Mouse (Mus musculus): ENCODE measurements around the gene Astn1. TPM values are rescaled to one million over a fixed set of nuclear protein-coding genes. Genes with fewer than 3 reads are reported as not detected.

Astn1 gene
- polyA plus RNA-seq, 2 experiments, result 3.1 TPM

DNA sequence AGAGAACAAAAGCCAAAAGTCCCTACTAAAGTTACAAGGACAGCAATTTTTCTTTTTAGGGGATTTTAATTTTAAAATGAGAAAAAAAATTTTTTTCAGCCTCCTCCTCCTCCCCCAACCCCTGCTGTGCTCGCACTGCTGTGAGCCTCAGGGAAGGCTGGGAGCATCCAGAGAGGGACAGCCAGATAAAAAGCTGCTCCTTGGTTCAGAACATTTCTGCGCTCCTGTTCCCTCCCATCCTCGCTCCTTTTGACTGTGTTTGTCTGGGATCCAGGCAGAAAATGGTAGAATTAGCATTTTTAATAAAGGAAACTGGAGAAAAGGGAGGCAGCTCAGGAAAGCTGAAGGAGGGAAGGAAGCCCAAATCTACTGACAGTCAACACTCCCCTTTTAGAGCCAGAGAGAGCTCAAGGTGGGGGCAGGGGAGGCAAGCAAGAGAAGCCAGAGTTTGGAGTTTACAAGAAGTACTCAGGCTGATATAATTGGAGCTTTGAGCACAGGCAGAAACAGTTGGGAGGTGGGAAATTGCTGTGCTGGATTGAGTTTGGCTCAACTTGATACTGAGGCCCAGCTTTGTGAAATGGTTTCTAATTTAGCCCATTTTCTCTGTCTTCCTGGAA is 185.6 kb downstream of the Astn1 start:
- 36% methylated on average over 3 of the region's 3 CpGs for WGBS
- DNase-seq (ENCODE audit: low spot score), result no peak
- Histone ChIP-seq H3K27ac (replicated peaks; ENCODE audit: low read depth, low read length) (no peak overlapping the region), H3K9me3 (ENCODE audit: control insufficient read depth, low read length) (no peaks in the 10 kb centered on the region), H3K9ac (ENCODE audit: low read depth, low read length, severe bottlenecking) (no peak overlapping the region), H3K4me1 (ENCODE audit: control insufficient read depth, insufficient read depth, low read length) (no peaks in the 10 kb centered on the region), H3K36me3 (ENCODE audit: control insufficient read depth, insufficient read depth, low read length) (no peaks in the 10 kb centered on the region), H3K27me3 (ENCODE audit: control insufficient read depth, insufficient read depth, low read length) (no peaks in the 10 kb centered on the region), H3K4me3 (replicated peaks; ENCODE audit: low read length) (no peak overlapping the region), H3K4me2 (replicated peaks; ENCODE audit: low read depth, low read length, severe bottlenecking) (no peak overlapping the region)
- no peak for TF ChIP-seq POLR2A (IDR thresholded peaks at IDR 0.05; ENCODE audit: borderline replicate concordance, extremely low read depth, insufficient read depth, insufficient read length)
- no peak for ATAC-seq (ENCODE audit: low FRiP score, low read depth)

- ATAC-seq (ENCODE audit: low FRiP score, low read depth) (no peak), DNase-seq (ENCODE audit: low spot score) (no peak)
- no peaks in the 10 kb centered on the region for H3K27me3 ChIP-seq (ENCODE audit: control insufficient read depth, insufficient read depth, low read length)
- no peak for TF ChIP-seq POLR2A (IDR thresholded peaks at IDR 0.05; ENCODE audit: borderline replicate concordance, extremely low read depth, insufficient read depth, insufficient read length)
- no peaks in the 10 kb centered on the region for H3K36me3 ChIP-seq (ENCODE audit: control insufficient read depth, insufficient read depth, low read length)
- no peak overlapping the region for H3K4me2 ChIP-seq (replicated peaks; ENCODE audit: low read depth, low read length, severe bottlenecking)
- no peaks in the 10 kb centered on the region for H3K4me1 ChIP-seq (ENCODE audit: control insufficient read depth, insufficient read depth, low read length)
- WGBS, result 73% methylated on average over 8 of the region's 8 CpGs
- H3K27ac ChIP-seq (replicated peaks; ENCODE audit: low read depth, low read length), result no peak overlapping the region
- no peak overlapping the region for H3K9ac ChIP-seq (ENCODE audit: low read depth, low read length, severe bottlenecking)
- no peaks in the 10 kb centered on the region for H3K9me3 ChIP-seq (ENCODE audit: control insufficient read depth, low read length)
- no peak overlapping the region for H3K4me3 ChIP-seq (replicated peaks; ENCODE audit: low read length)
These were observed 186.2 kb downstream of the Astn1 start for GRCm38 (mm10) chr1:158548319-158548718.

DNA sequence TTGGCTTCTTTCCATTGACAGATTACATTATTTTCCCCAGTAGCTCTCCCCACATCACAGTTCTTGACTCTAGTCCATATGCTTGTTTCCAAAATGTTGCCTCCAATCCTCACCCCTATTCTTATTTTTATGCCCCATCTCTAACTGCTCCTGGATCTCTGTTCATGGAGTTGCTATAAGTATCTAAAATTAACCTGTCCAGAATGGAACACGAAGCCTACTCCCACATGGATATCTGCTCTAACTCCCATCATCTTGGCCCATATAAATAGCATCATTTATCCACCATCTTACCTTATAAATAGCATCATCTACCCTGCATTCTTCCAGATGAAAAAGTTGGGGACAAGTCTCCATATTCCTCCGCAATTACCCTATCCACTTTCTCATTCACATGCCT is 187.5 kb downstream of the Astn1 start:
- DNase-seq (ENCODE audit: low spot score) (no peak), ATAC-seq (ENCODE audit: low FRiP score, low read depth) (no peak)
- no peak for TF ChIP-seq POLR2A (IDR thresholded peaks at IDR 0.05; ENCODE audit: borderline replicate concordance, extremely low read depth, insufficient read depth, insufficient read length)

GRCm38 (mm10) chr1:158551951-158552350 is 189.9 kb downstream of the Astn1 start:
- no peak for DNase-seq (ENCODE audit: low spot score)
- no peaks in the 10 kb centered on the region for H3K9me3 ChIP-seq (ENCODE audit: control insufficient read depth, low read length)
- no peak overlapping the region for H3K27ac ChIP-seq (replicated peaks; ENCODE audit: low read depth, low read length)
- no peaks in the 10 kb centered on the region for H3K4me1 ChIP-seq (ENCODE audit: control insufficient read depth, insufficient read depth, low read length)
- 62% methylated on average over 6 of the region's 6 CpGs for WGBS
- TF ChIP-seq POLR2A (IDR thresholded peaks at IDR 0.05; ENCODE audit: borderline replicate concordance, extremely low read depth, insufficient read depth, insufficient read length), result no peak
- no peak overlapping the region for H3K9ac ChIP-seq (ENCODE audit: low read depth, low read length, severe bottlenecking)
- no peak overlapping the region for H3K4me2 ChIP-seq (replicated peaks; ENCODE audit: low read depth, low read length, severe bottlenecking)
- no peaks in the 10 kb centered on the region for H3K27me3 ChIP-seq (ENCODE audit: control insufficient read depth, insufficient read depth, low read length)
- no peaks in the 10 kb centered on the region for H3K36me3 ChIP-seq (ENCODE audit: control insufficient read depth, insufficient read depth, low read length)
- no peak for ATAC-seq (ENCODE audit: low FRiP score, low read depth)
- no peak overlapping the region for H3K4me3 ChIP-seq (replicated peaks; ENCODE audit: low read length)

More for the DNA sequence above, 187.5 kb downstream of the Astn1 start:
- Histone ChIP-seq H3K9me3 (ENCODE audit: control insufficient read depth, low read length) (no peaks in the 10 kb centered on the region), H3K27ac (replicated peaks; ENCODE audit: low read depth, low read length) (no peak overlapping the region), H3K4me2 (replicated peaks; ENCODE audit: low read depth, low read length, severe bottlenecking) (no peak overlapping the region), H3K36me3 (ENCODE audit: control insufficient read depth, insufficient read depth, low read length) (no peaks in the 10 kb centered on the region), H3K4me3 (replicated peaks; ENCODE audit: low read length) (no peak overlapping the region), H3K27me3 (ENCODE audit: control insufficient read depth, insufficient read depth, low read length) (no peaks in the 10 kb centered on the region), H3K4me1 (ENCODE audit: control insufficient read depth, insufficient read depth, low read length) (no peaks in the 10 kb centered on the region), H3K9ac (ENCODE audit: low read depth, low read length, severe bottlenecking) (no peak overlapping the region)
- 90% methylated on average over 2 of the region's 2 CpGs for WGBS

GRCm38 (mm10) chr1:158553341-158553740 is 191.3 kb downstream of the Astn1 start:
- no peaks in the 10 kb centered on the region for H3K4me1 ChIP-seq (ENCODE audit: control insufficient read depth, insufficient read depth, low read length)
- no peaks in the 10 kb centered on the region for H3K36me3 ChIP-seq (ENCODE audit: control insufficient read depth, insufficient read depth, low read length)
- H3K27me3 ChIP-seq (ENCODE audit: control insufficient read depth, insufficient read depth, low read length), result no peaks in the 10 kb centered on the region
- WGBS, result 86% methylated on average over 6 of the region's 6 CpGs
- no peak overlapping the region for H3K4me3 ChIP-seq (replicated peaks; ENCODE audit: low read length)
- H3K9ac ChIP-seq (ENCODE audit: low read depth, low read length, severe bottlenecking), result no peak overlapping the region
- DNase-seq (ENCODE audit: low spot score), result no peak
- H3K4me2 ChIP-seq (replicated peaks; ENCODE audit: low read depth, low read length, severe bottlenecking), result no peak overlapping the region
- TF ChIP-seq POLR2A (IDR thresholded peaks at IDR 0.05; ENCODE audit: borderline replicate concordance, extremely low read depth, insufficient read depth, insufficient read length), result no peak
- H3K27ac ChIP-seq (replicated peaks; ENCODE audit: low read depth, low read length), result no peak overlapping the region
- no peaks in the 10 kb centered on the region for H3K9me3 ChIP-seq (ENCODE audit: control insufficient read depth, low read length)
- no peak for ATAC-seq (ENCODE audit: low FRiP score, low read depth)

Data from limb, embryonic 14.5 days (tissue).